Mouse (Mus musculus) ES-Bruce4 (cell line): Measurements from ENCODE around the gene Ttyh3. TPM values are rescaled to one million over a fixed set of nuclear protein-coding genes. Genes with fewer than 3 reads are reported as not detected.
A peak's percentile ranks its signal among the peaks of the same experiment; 100 is the strongest.

Source experiments
- H3K27ac ChIP-seq: 2 replicates; pipeline ENCODE4 v1.5.1; 2012; ENCODE audit warnings: low read length, inconsistent platforms; ENCODE audit not compliant: insufficient read depth
- H3K27me3 ChIP-seq: 2 replicates; pipeline ENCODE4 v1.6.1; 2012; ENCODE audit warnings: mild to moderate bottlenecking, low read length, inconsistent platforms; ENCODE audit not compliant: control insufficient read depth, poor library complexity, insufficient read depth, severe bottlenecking
- H3K36me3 ChIP-seq: 2 replicates; pipeline ENCODE4 v1.6.1; 2012; ENCODE audit warnings: inconsistent platforms, mild to moderate bottlenecking, low read length, moderate library complexity; ENCODE audit not compliant: control insufficient read depth, poor library complexity, insufficient read depth, severe bottlenecking
- H3K4me1 ChIP-seq: one replicate; pipeline ENCODE4 v1.8.1; 2011; ENCODE audit warnings: low read length; ENCODE audit not compliant: control insufficient read depth, insufficient read depth
- H3K4me3 ChIP-seq: 2 replicates; pipeline ENCODE4 v1.5.1; 2011; ENCODE audit warnings: low read depth, mild to moderate bottlenecking, low read length
- H3K9ac ChIP-seq: 2 replicates; pipeline ENCODE4 v1.6.1; 2012; ENCODE audit warnings: low read depth, mild to moderate bottlenecking, inconsistent platforms; ENCODE audit not compliant: poor library complexity, severe bottlenecking
- H3K9me3 ChIP-seq: replicated peaks from 2 replicates; pipeline ENCODE4 v1.6.1; 2012; ENCODE audit warnings: mild to moderate bottlenecking, low read length, inconsistent platforms; ENCODE audit not compliant: control insufficient read depth, poor library complexity, insufficient read depth, severe bottlenecking
- CTCF ChIP-seq: IDR thresholded peaks from one replicate; pipeline ENCODE4 v1.8.1; 2011; ENCODE audit warnings: low read depth, low read length
- EP300 ChIP-seq: IDR thresholded peaks from 2 replicates; pipeline ENCODE4 v1.6.1; 2011; ENCODE audit warnings: low read depth, low read length; ENCODE audit not compliant: insufficient read depth
- POLR2A ChIP-seq: IDR thresholded peaks from one replicate; pipeline ENCODE4 v1.8.1; 2011; ENCODE audit warnings: low read length; ENCODE audit not compliant: insufficient read depth
- polyA plus RNA-seq: library from polyadenylated mRNA; stranded (reverse); fragments of >200 nt; gene quantifications from 2 replicates; pipeline ENCODE4 v1.2.4, GENCODE M21; 2011; ENCODE audit warnings: low read depth; ENCODE audit not compliant: missing spikeins, insufficient read depth, insufficient read length

The Ttyh3 gene
- 19.1 and 21.4 TPM in 2 replicates for polyA plus RNA-seq

- peaks cover 2% of the 10 kb centered on the region for H3K4me1 ChIP-seq
- TF ChIP-seq CTCF: no peak
- TF ChIP-seq POLR2A: no peak
- H3K9me3 ChIP-seq: no peaks in the 10 kb centered on the region
Measured at GRCm38 (mm10) chr5:140648519-140649100, at the start of gene Ttyh3. Ttyh3 (minus strand) TSS chr5:140649031.

GRCm38 (mm10) chr5:140695987-140696386 lies 47.2 kb upstream of the Ttyh3 start:
- H3K9me3 ChIP-seq: no peaks in the 10 kb centered on the region
- H3K27ac ChIP-seq: no peak overlapping the region
- peaks cover 3% of the 10 kb centered on the region for H3K4me1 ChIP-seq
- no peak for TF ChIP-seq POLR2A
- TF ChIP-seq CTCF: no peak
- no peak for TF ChIP-seq EP300
- no peak overlapping the region for H3K4me3 ChIP-seq
- H3K27me3 ChIP-seq: no peaks in the 10 kb centered on the region
- no peak overlapping the region for H3K9ac ChIP-seq
- H3K36me3 ChIP-seq: no peaks in the 10 kb centered on the region

More at GRCm38 (mm10) chr5:140648519-140649100, at the start of gene Ttyh3:
- Histone ChIP-seq H3K27me3 (no peaks in the 10 kb centered on the region), H3K9ac (peak within 1 kb of the TSS; percentile 84), H3K4me3 (peak within 1 kb of the TSS; percentile 80), H3K36me3 (no peaks in the 10 kb centered on the region), H3K27ac (0 out of 2 replicates have a peak within 1 kb of the TSS, but pooled peaks have one; percentile 4)

- Histone ChIP-seq H3K27ac (no peak overlapping the region), H3K4me3 (no peak overlapping the region), H3K36me3 (no peaks in the 10 kb centered on the region), H3K27me3 (no peaks in the 10 kb centered on the region), H3K9ac (no peak overlapping the region), H3K9me3 (no peaks in the 10 kb centered on the region), H3K4me1 (no peaks in the 10 kb centered on the region)
- TF ChIP-seq EP300 (no peak), CTCF (no peak)
Measured at GRCm38 (mm10) chr5:140688434-140688833, 39.6 kb upstream of the Ttyh3 start.

- H3K9ac ChIP-seq: no peak overlapping the region
- no peaks in the 10 kb centered on the region for H3K36me3 ChIP-seq
- TF ChIP-seq POLR2A (no peak), EP300 (no peak), CTCF (peak; percentile 86)
Measured at GRCm38 (mm10) chr5:140684343-140685148, 35.7 kb upstream of the Ttyh3 start.

GRCm38 (mm10) chr5:140682113-140682512 lies 33.3 kb upstream of the Ttyh3 start:
- no peak overlapping the region for H3K9ac ChIP-seq
- no peaks in the 10 kb centered on the region for H3K36me3 ChIP-seq
- H3K4me3 ChIP-seq: no peak overlapping the region
- no peaks in the 10 kb centered on the region for H3K9me3 ChIP-seq
- TF ChIP-seq POLR2A (no peak), EP300 (no peak), CTCF (no peak)
- H3K27me3 ChIP-seq: no peaks in the 10 kb centered on the region
- no peak overlapping the region for H3K27ac ChIP-seq
- H3K4me1 ChIP-seq: no peaks in the 10 kb centered on the region

More at GRCm38 (mm10) chr5:140684343-140685148, 35.7 kb upstream of the Ttyh3 start:
- Histone ChIP-seq H3K27ac (no peak overlapping the region), H3K4me1 (no peaks in the 10 kb centered on the region), H3K4me3 (no peak overlapping the region), H3K9me3 (no peaks in the 10 kb centered on the region), H3K27me3 (no peaks in the 10 kb centered on the region)

- Histone ChIP-seq H3K27ac (no peak overlapping the region), H3K36me3 (no peaks in the 10 kb centered on the region), H3K27me3 (no peaks in the 10 kb centered on the region), H3K9me3 (no peaks in the 10 kb centered on the region), H3K4me1 (no peaks in the 10 kb centered on the region), H3K9ac (no peak overlapping the region), H3K4me3 (no peak overlapping the region)
- TF ChIP-seq POLR2A (no peak), CTCF (no peak), EP300 (no peak)
Measured at GRCm38 (mm10) chr5:140680950-140681349, 32.1 kb upstream of the Ttyh3 start.
